In the genomic region with DNA sequence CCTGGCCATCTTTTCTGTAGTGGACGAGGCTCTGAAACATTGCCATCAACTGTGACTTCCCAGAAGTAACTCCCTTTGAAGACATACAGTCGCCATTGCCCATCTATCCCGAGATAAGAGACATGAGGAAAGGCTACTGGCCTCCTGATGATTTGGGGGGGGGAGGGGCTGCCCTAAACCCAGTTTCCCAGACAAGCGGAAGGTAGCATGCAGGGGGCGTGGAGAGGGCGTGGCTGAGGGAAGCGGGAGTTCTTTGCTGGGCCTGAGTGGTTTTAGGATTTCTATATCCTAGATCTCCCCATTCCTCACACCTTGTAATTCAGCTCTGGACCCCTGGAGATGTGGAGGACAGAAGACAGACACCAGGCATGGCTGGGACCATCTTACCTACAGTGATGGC, we compare ENCODE assay signal across 31 mouse cellular contexts. TPM values are rescaled to one million over a fixed set of nuclear protein-coding genes. Genes with fewer than 3 reads are reported as not detected.
DNase-seq lines count a peak whose midpoint lies in the region; ATAC-seq lines count a peak whose summit lies in the region.
"Had no signal": no experiment of that assay in that cellular context is flagged by ENCODE, and none has a peak within 500 bp of the region (broad histone marks: within the 10 kb centered on the region; RNA-seq: fewer than 3 reads in every experiment).

No protein-coding gene starts in this region.

- H3K4me2 ChIP-seq in heart, embryonic 12.5 days: peak overlapping the region; percentile 70

- H3K4me3 ChIP-seq in heart, embryonic 12.5 days: no peak overlapping the region
- H3K4me3 ChIP-seq: layer of hippocampus, adult 2 months; myocyte had no signal

- H3K4me1 ChIP-seq in heart, embryonic 12.5 days (replicated peaks): peaks cover 69% of the 10 kb centered on the region

- no peak for DNase-seq in heart, adult 8-10 months (ENCODE audit: low spot score)
- DNase-seq in kidney, postnatal 10 days: peak; percentile 40
- DNase-seq in kidney, postnatal 25 days: no peak
- DNase-seq in R1 (ENCODE audit: low read depth, low spot score): peak; percentile 70
- peak; percentile 18 for DNase-seq in naive thymus-derived CD4-positive, alpha-beta T cell, adult 2 months (ENCODE audit: low read depth)
- DNase-seq in adrenal gland, adult 2 months: no peak
- DNase-seq: adrenal gland, postnatal 36 days; cerebellum, adult 9-11 months; forebrain, postnatal 0 days; gastrocnemius, postnatal 25 days; kidney, adult 18-20 months; layer of hippocampus, postnatal 36 days; lung, embryonic 14.5 days; lung, postnatal 4 days had no signal

- H3K9me3 ChIP-seq in heart, embryonic 12.5 days (replicated peaks): no peaks in the 10 kb centered on the region
- H3K9me3 ChIP-seq: embryonic facial prominence, embryonic 12.5 days; hindbrain, embryonic 10.5 days; limb, embryonic 13.5 days; midbrain, embryonic 10.5 days had no signal

- H3K27me3 ChIP-seq in heart, embryonic 12.5 days (replicated peaks): peaks cover 38% of the 10 kb centered on the region

- no peak overlapping the region for H3K27ac ChIP-seq in heart, embryonic 12.5 days (ENCODE audit: poor library complexity, severe bottlenecking)
- H3K27ac ChIP-seq: embryonic facial prominence, embryonic 12.5 days; hindbrain, embryonic 10.5 days; hindbrain, postnatal 0 days; kidney, postnatal 0 days; layer of hippocampus, adult 2 months; limb, embryonic 13.5 days; liver, embryonic 14.5 days; midbrain, embryonic 10.5 days had no signal

- 2% methylated on average over 7 of the region's 7 CpGs for WGBS in heart, embryonic 12.5 days

- no peaks in the 10 kb centered on the region for H3K36me3 ChIP-seq in heart, embryonic 12.5 days
- H3K36me3 ChIP-seq: embryonic facial prominence, embryonic 12.5 days; hindbrain, embryonic 10.5 days; limb, embryonic 13.5 days; midbrain, embryonic 10.5 days had no signal

- ATAC-seq in heart, embryonic 12.5 days (ENCODE audit: insufficient number of reproducible peaks, low FRiP score): no peak
- ATAC-seq: forebrain, postnatal 0 days; hindbrain, postnatal 0 days; midbrain, embryonic 16.5 days had no signal

- H3K9ac ChIP-seq in heart, embryonic 12.5 days: no peak overlapping the region
- H3K9ac ChIP-seq: embryonic facial prominence, embryonic 12.5 days; forebrain, postnatal 0 days; liver, embryonic 14.5 days; lung, embryonic 14.5 days had no signal

RNA-seq across cellular contexts. Expression of a gene that starts 6.3 kb away (rescaled TPM):
- 1.4 and 1.6 TPM in 2 replicates for polyA plus RNA-seq in heart, embryonic 12.5 days (2016; fragmentation: Nextera tagmentation; extraction: Ambion mirVana)
- total RNA-seq in heart, adult 8-10 months (2022): not detected
- total RNA-seq in adrenal gland, adult 2 months (2021): under 1 TPM in 1 of 2 experiments, not detected in 1; 0.61 TPM
- 0.79 and 1.3 TPM in 2 replicates for polyA plus RNA-seq in adrenal gland, adult 2 months (2012; rRNA removed)
- total RNA-seq: gastrocnemius, postnatal 25 days; layer of hippocampus, adult 2 months; layer of hippocampus, postnatal 36 days; left cerebral cortex, postnatal 10 days; MEL had no signal

RNA-seq across cellular contexts. Expression of a gene that starts 14.6 kb away (rescaled TPM):
- 0.32 TPM in 1 of 2 replicates, not detected in the other for polyA plus RNA-seq in heart, embryonic 12.5 days (2016; fragmentation: Nextera tagmentation; extraction: Ambion mirVana)
- total RNA-seq in heart, adult 8-10 months (2022): not detected
- total RNA-seq in adrenal gland, adult 2 months (2021): not detected
- polyA plus RNA-seq in adrenal gland, adult 2 months (2012; rRNA removed): not detected in 2 replicates
- total RNA-seq: adrenal gland, postnatal 36 days; common myeloid progenitor, adult 5-6 weeks; gastrocnemius, postnatal 25 days; MEL had no signal
- polyA plus RNA-seq: forebrain, embryonic 11.5 days; kidney, postnatal 0 days; limb, embryonic 13.5 days; liver, embryonic 14.5 days; lung, embryonic 14.5 days; midbrain, embryonic 10.5 days; myocyte; spleen, adult 2 months; testis, adult 2 months had no signal

RNA-seq across cellular contexts. Expression of a gene that starts 19.0 kb away (rescaled TPM):
- polyA plus RNA-seq in heart, embryonic 12.5 days (2016; fragmentation: Nextera tagmentation; extraction: Ambion mirVana): 3.4 and 3.5 TPM in 2 replicates
- total RNA-seq in heart, adult 8-10 months (2022): 1 to 10 TPM; 2.4 to 5.4 (median 3.6) TPM
- total RNA-seq in adrenal gland, adult 2 months (2021): 10 to 100 TPM in 1 of 2 experiments, 1 to 10 TPM in 1; 8.7 to 22.6 TPM
- polyA plus RNA-seq in adrenal gland, adult 2 months (2012; rRNA removed): 24.2 and 27.2 TPM in 2 replicates
- total RNA-seq: MEL had no signal

RNA-seq across cellular contexts. Expression of a gene that starts 29.1 kb away (rescaled TPM):
- polyA plus RNA-seq in heart, embryonic 12.5 days (2016; fragmentation: Nextera tagmentation; extraction: Ambion mirVana): 12.1 and 12.9 TPM in 2 replicates
- total RNA-seq in heart, adult 8-10 months (2022): 10 to 100 TPM; 35.5 to 42.1 (median 38.4) TPM
- total RNA-seq in adrenal gland, adult 2 months (2021): 10 to 100 TPM; 56.8 to 77.7 TPM
- polyA plus RNA-seq in adrenal gland, adult 2 months (2012; rRNA removed): 2.5 and 3.4 TPM in 2 replicates

RNA-seq across cellular contexts. Expression of a gene that starts 34.9 kb away (rescaled TPM):
- polyA plus RNA-seq in heart, embryonic 12.5 days (2016; fragmentation: Nextera tagmentation; extraction: Ambion mirVana): 13.4 and 13.6 TPM in 2 replicates
- total RNA-seq in heart, adult 8-10 months (2022): 10 to 100 TPM; 67.6 to 90.2 (median 81.9) TPM
- total RNA-seq in adrenal gland, adult 2 months (2021): 10 to 100 TPM in 1 of 2 experiments, 1 to 10 TPM in 1; 8.6 to 14.3 TPM
- polyA plus RNA-seq in adrenal gland, adult 2 months (2012; rRNA removed): 20.1 and 25.5 TPM in 2 replicates
- total RNA-seq: common myeloid progenitor, adult 5-6 weeks; MEL had no signal

Comparison
In these comparisons a context has a peak if more than half of its experiments do, and no peak if none do; other contexts are left out.
1. DNase-seq: peak in kidney, postnatal 10 days (single experiment), R1 (single experiment) and naive thymus-derived CD4-positive, alpha-beta T cell, adult 2 months (single experiment); none in heart, adult 8-10 months (single experiment), kidney, postnatal 25 days (0 of 2) and adrenal gland, adult 2 months (single experiment).